Mouse (Mus musculus): ENCODE data around the gene Ccr7.

- no peak for TF ChIP-seq CTCF (IDR thresholded peaks at IDR 0.05; ENCODE audit: borderline replicate concordance, extremely low read depth, insufficient read depth, insufficient read length)
- TF ChIP-seq POLR2A (IDR thresholded peaks at IDR 0.05; ENCODE audit: borderline replicate concordance, extremely low read depth, insufficient read depth, insufficient read length, poor library complexity, severe bottlenecking): no peak
These were observed 43.2 kb downstream of the Ccr7 start for GRCm38 (mm10) chr11:99111631-99112030.
